Mouse (Mus musculus): ENCODE results near the gene Mcam.

DNA sequence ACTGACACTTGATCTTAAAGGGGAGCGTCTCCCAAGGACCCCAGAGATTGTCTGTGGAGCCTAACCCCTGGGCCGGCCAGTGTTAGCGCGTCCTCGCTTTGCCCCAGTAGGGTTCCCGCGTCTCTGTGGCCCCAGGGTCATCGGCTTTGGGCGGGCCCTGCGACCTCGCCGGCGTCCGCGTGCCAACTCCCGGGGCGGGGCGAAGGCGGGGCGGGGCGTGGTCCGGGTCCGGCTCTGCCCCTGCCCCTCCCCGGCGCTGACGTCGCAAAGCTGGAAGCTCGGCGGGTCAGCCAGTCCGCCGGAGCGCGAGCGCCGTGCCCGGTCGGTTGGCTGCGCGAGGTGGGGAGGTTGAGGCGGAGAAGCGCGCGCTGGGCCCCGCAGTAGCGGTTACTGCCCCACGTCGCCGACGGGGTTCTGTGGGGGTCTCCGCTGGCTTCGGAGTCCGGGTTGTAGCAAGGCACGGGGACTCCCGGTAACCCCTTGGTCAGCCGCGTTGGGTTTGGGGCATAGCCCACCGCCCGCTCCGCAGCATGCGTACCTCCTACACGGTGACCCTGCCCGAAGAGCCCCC, 49.5 kb upstream of the Mcam start:
- TF ChIP-seq POLR2A (IDR thresholded peaks at IDR 0.05; ENCODE audit: insufficient read depth, low read length), result peak; percentile 40
- TF ChIP-seq CTCF (IDR thresholded peaks at IDR 0.05; ENCODE audit: low read depth, low read length), result no peak
- no peak for TF ChIP-seq EP300 (IDR thresholded peaks at IDR 0.05; ENCODE audit: insufficient read depth, low read depth, low read length)

All from ES-Bruce4 (cell line).